In the genomic region with DNA sequence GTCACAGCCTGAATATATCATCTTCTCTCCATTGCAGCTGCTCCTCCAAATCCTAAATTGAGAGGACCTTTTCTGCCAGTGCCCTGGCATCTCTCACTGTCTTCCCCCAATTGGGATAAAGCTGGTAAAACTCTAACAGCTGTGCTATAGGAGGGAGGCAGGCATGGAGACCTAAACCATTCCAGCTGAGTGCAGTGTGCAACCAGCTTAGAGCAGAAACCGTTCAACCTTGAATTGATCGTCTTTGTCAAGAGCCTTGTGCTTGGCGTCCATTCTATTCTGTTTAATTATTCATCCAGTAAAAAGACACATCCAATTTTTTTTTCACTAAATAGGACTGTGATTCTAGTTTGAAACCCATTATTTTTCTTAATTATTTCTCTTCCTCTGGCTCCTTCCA, we compare ENCODE assay signal across 15 mouse cellular contexts.
DNase-seq lines count a peak whose midpoint lies in the region; ATAC-seq and TF ChIP-seq lines count a peak whose summit lies in the region.
"Had no signal": no experiment of that assay in that cellular context is flagged by ENCODE, and none has a peak within 500 bp of the region (broad histone marks: within the 10 kb centered on the region; RNA-seq: fewer than 3 reads in every experiment).

No protein-coding gene starts in this region.

- 28% methylated on average over 3 of the region's 3 CpGs for WGBS in kidney, adult 2 months
- WGBS in forebrain, embryonic 16.5 days = 7% methylated on average over 3 of the region's 3 CpGs
- WGBS in midbrain, embryonic 16.5 days = 18% methylated on average over 3 of the region's 3 CpGs

- TF ChIP-seq CTCF in kidney, adult 2 months (conservative IDR thresholded peaks at IDR 0.05; ENCODE audit: insufficient read depth, insufficient read length, low read depth, low read length) = no peak

- no peak overlapping the region for H3K4me3 ChIP-seq in kidney, adult 2 months (ENCODE audit: insufficient read depth, low read depth, low read length)
- H3K4me3 ChIP-seq in forebrain, embryonic 16.5 days (replicated peaks; ENCODE audit: low read length) = no peak overlapping the region
- no peak overlapping the region for H3K4me3 ChIP-seq in midbrain, embryonic 16.5 days (ENCODE audit: low read depth, low read length)
- H3K4me3 ChIP-seq: heart, embryonic 15.5 days; limb, embryonic 15.5 days had no signal

- TF ChIP-seq POLR2A in kidney, adult 2 months (IDR thresholded peaks at IDR 0.05; ENCODE audit: low read depth, low read length) = no peak

- no peak overlapping the region for H3K9ac ChIP-seq in forebrain, embryonic 16.5 days (replicated peaks; ENCODE audit: low read depth, low read length)
- H3K9ac ChIP-seq in midbrain, embryonic 16.5 days (ENCODE audit: low read depth, low read length) = no peak overlapping the region
- H3K9ac ChIP-seq: heart, embryonic 15.5 days; limb, embryonic 15.5 days; liver, postnatal 0 days had no signal

- H3K9me3 ChIP-seq in forebrain, embryonic 16.5 days (ENCODE audit: control insufficient read depth, low read length) = no peaks in the 10 kb centered on the region
- no peaks in the 10 kb centered on the region for H3K9me3 ChIP-seq in midbrain, embryonic 16.5 days (replicated peaks; ENCODE audit: control insufficient read depth, low read length, poor library complexity, severe bottlenecking)
- H3K9me3 ChIP-seq: heart, embryonic 15.5 days; limb, embryonic 15.5 days had no signal

- no peaks in the 10 kb centered on the region for H3K36me3 ChIP-seq in kidney, adult 2 months (ENCODE audit: control insufficient read depth, insufficient read depth, low read length)
- no peaks in the 10 kb centered on the region for H3K36me3 ChIP-seq in forebrain, embryonic 16.5 days (ENCODE audit: control insufficient read depth, insufficient read depth)
- H3K36me3 ChIP-seq in midbrain, embryonic 16.5 days (ENCODE audit: control insufficient read depth, insufficient read depth, low read length) = no peaks in the 10 kb centered on the region
- H3K36me3 ChIP-seq: heart, embryonic 15.5 days; limb, embryonic 15.5 days had no signal

- peak; percentile 57 for DNase-seq in kidney, adult 2 months
- DNase-seq in kidney, postnatal 10 days = no peak
- DNase-seq in embryo, embryonic 11 days = peak; percentile 7
- no peak for DNase-seq in adipocyte (ENCODE audit: low spot score)
- no peak for DNase-seq in layer of hippocampus, adult 8-10 months (ENCODE audit: low spot score in 2 of 2)
- DNase-seq: B cell, adult 2 months; cerebellum, adult 11 months; liver, postnatal 0 days; lung, postnatal 4 days; right cerebral cortex, adult 18-20 months; thymus, adult 2 months had no signal

- no peak overlapping the region for H3K4me2 ChIP-seq in forebrain, embryonic 16.5 days (ENCODE audit: low read length)
- no peak overlapping the region for H3K4me2 ChIP-seq in midbrain, embryonic 16.5 days (ENCODE audit: low read length)
- H3K4me2 ChIP-seq: heart, embryonic 15.5 days; limb, embryonic 15.5 days had no signal

- ATAC-seq in forebrain, embryonic 16.5 days = peak; percentile 73
- 0 out of 2 replicates have a peak, but pooled peaks have one; percentile 36 for ATAC-seq in midbrain, embryonic 16.5 days
- ATAC-seq: liver, postnatal 0 days had no signal

- no peak overlapping the region for H3K27ac ChIP-seq in kidney, adult 2 months (ENCODE audit: insufficient read depth, low read depth, low read length)
- H3K27ac ChIP-seq in forebrain, embryonic 16.5 days (ENCODE audit: low read length) = peak overlapping the region; percentile 20; the same call in 1 of the 2 replicates
- no peak overlapping the region for H3K27ac ChIP-seq in midbrain, embryonic 16.5 days (ENCODE audit: low read length)
- H3K27ac ChIP-seq: heart, embryonic 15.5 days; limb, embryonic 15.5 days had no signal

- no peaks in the 10 kb centered on the region for H3K4me1 ChIP-seq in kidney, adult 2 months (ENCODE audit: control insufficient read depth, insufficient read depth, low read length)
- peaks cover 9% of the 10 kb centered on the region for H3K4me1 ChIP-seq in forebrain, embryonic 16.5 days (replicated peaks; ENCODE audit: control insufficient read depth, insufficient read depth, low read length)
- H3K4me1 ChIP-seq in midbrain, embryonic 16.5 days (ENCODE audit: control insufficient read depth, insufficient read depth, low read length) = no peaks in the 10 kb centered on the region
- H3K4me1 ChIP-seq: heart, embryonic 15.5 days; limb, embryonic 15.5 days had no signal

- H3K27me3 ChIP-seq in kidney, adult 2 months (replicated peaks; ENCODE audit: control insufficient read depth, insufficient read depth, low read length) = no peaks in the 10 kb centered on the region; the same call in 1 of the 2 replicates
- H3K27me3 ChIP-seq in forebrain, embryonic 16.5 days (replicated peaks; ENCODE audit: control insufficient read depth, insufficient read depth, low read length) = no peaks in the 10 kb centered on the region
- H3K27me3 ChIP-seq in midbrain, embryonic 16.5 days (ENCODE audit: control insufficient read depth, insufficient read depth, low read depth, low read length) = no peaks in the 10 kb centered on the region
- H3K27me3 ChIP-seq: heart, embryonic 15.5 days; limb, embryonic 15.5 days had no signal

Comparison
In these comparisons a context has a peak if more than half of its experiments do, and no peak if none do; other contexts are left out.
1. DNase-seq: peak in kidney, adult 2 months (single experiment) and embryo, embryonic 11 days (single experiment); none in kidney, postnatal 10 days (single experiment), adipocyte (single experiment) and layer of hippocampus, adult 8-10 months (0 of 2).